Mouse (Mus musculus) MEL (cell line): Measurements from ENCODE around the gene Syce1l. TPM values are rescaled to one million over a fixed set of nuclear protein-coding genes. Genes with fewer than 3 reads are reported as not detected.

Experiments used
- DNase-seq: peaks from one replicate; pipeline ENCODE4 v3.0.0; 2011; ENCODE audit warnings: low read depth, low spot score
- H3K27ac ChIP-seq: 2 replicates; pipeline ENCODE4 v1.5.1; 2012; ENCODE audit warnings: low read depth, mild to moderate bottlenecking, control low read depth, low read length, moderate library complexity; ENCODE audit not compliant: control insufficient read depth
- H3K27me3 ChIP-seq, 2 experiments: fragments of 150-350 bp in 1 of 2; sonication (generic) in 1 of 2; 2 replicates each; pipeline ENCODE4 v1.6.1; 2012; ENCODE audit warnings: low read length in 2 of 2, mild to moderate bottlenecking in 2 of 2, improper control_type of control experiment in 1 of 2, moderate library complexity in 1 of 2; ENCODE audit not compliant: insufficient read depth in 2 of 2, control insufficient read depth in 1 of 2
- H3K36me3 ChIP-seq, 2 experiments: 2 replicates each; pipeline ENCODE4 v1.6.1; 2012 to 2014; ENCODE audit warnings: low read length in 2 of 2, improper control_type of control experiment in 1 of 2, inconsistent platforms in 1 of 2, mild to moderate bottlenecking in 1 of 2; ENCODE audit not compliant: insufficient read depth in 2 of 2, control insufficient read depth in 1 of 2
- H3K4me1 ChIP-seq, 2 experiments: fragments of 150-350 bp in 1 of 2; sonication (generic) in 1 of 2; 2 replicates each; pipeline ENCODE4 v1.6.1; 2012; ENCODE audit warnings: low read length in 2 of 2, improper control_type of control experiment in 1 of 2, mild to moderate bottlenecking in 1 of 2; ENCODE audit not compliant: insufficient read depth in 2 of 2, control insufficient read depth in 1 of 2
- H3K4me3 ChIP-seq, 2 experiments: fragments of 150-350 bp in 1 of 2; sonication (generic) in 1 of 2; 2 replicates each; pipeline ENCODE4 v1.5.1; 2012; ENCODE audit warnings: low read depth in 2 of 2, low read length in 2 of 2, mild to moderate bottlenecking in 2 of 2, moderate library complexity in 2 of 2, control low read depth in 1 of 2, improper control_type of control experiment in 1 of 2; ENCODE audit not compliant: control insufficient read depth in 1 of 2, insufficient read depth in 1 of 2
- H3K79me2 ChIP-seq: 2 replicates; pipeline ENCODE4 v1.6.1; 2012; ENCODE audit warnings: mild to moderate bottlenecking, low read length, moderate library complexity; ENCODE audit not compliant: control insufficient read depth, poor library complexity, insufficient read depth
- H3K9ac ChIP-seq: 2 replicates; pipeline ENCODE4 v1.6.1; 2012; ENCODE audit warnings: low read depth, mild to moderate bottlenecking, control low read depth, low read length, moderate library complexity; ENCODE audit not compliant: control insufficient read depth, poor library complexity, severe bottlenecking
- H3K9me3 ChIP-seq: fragments of 150-350 bp; sonication (generic); replicated peaks from 2 replicates; pipeline ENCODE4 v1.6.1; 2012; ENCODE audit warnings: mild to moderate bottlenecking, low read length, improper control_type of control experiment, moderate library complexity; ENCODE audit not compliant: insufficient read depth
- BHLHE40 ChIP-seq: IDR thresholded peaks from 2 replicates; pipeline ENCODE4 v1.6.1; 2012; ENCODE audit warnings: low read depth, mild to moderate bottlenecking, inconsistent platforms, low read length, improper control_type of control experiment, borderline replicate concordance
- CHD2 ChIP-seq: IDR thresholded peaks from 2 replicates; pipeline ENCODE4 v1.6.1; 2011; ENCODE audit warnings: low read length, improper control_type of control experiment
- E2F4 ChIP-seq: IDR thresholded peaks from 2 replicates; pipeline ENCODE4 v1.6.1; 2011; ENCODE audit warnings: low read depth, low read length, improper control_type of control experiment, borderline replicate concordance
- ELF1 ChIP-seq: IDR thresholded peaks from 2 replicates; pipeline ENCODE4 v1.6.1; 2014; ENCODE audit warnings: low read depth, mild to moderate bottlenecking, inconsistent platforms, low read length, improper control_type of control experiment, moderate library complexity
- ETS1 ChIP-seq: IDR thresholded peaks from 2 replicates; pipeline ENCODE4 v1.6.1; 2012; ENCODE audit warnings: low read depth, mild to moderate bottlenecking, inconsistent platforms, low read length, improper control_type of control experiment, moderate library complexity
- GABPA ChIP-seq: IDR thresholded peaks from 2 replicates; pipeline ENCODE4 v1.6.1; 2012; ENCODE audit warnings: low read depth, mild to moderate bottlenecking, inconsistent platforms, low read length, improper control_type of control experiment, moderate library complexity
- JUND ChIP-seq: IDR thresholded peaks from 2 replicates; pipeline ENCODE4 v1.6.1; 2011; ENCODE audit warnings: low read depth, mild to moderate bottlenecking, improper control_type of control experiment, low read length
- KAT2A ChIP-seq: conservative IDR thresholded peaks from 2 replicates; pipeline ENCODE4 v1.6.1; 2012; ENCODE audit warnings: low read depth, low read length, improper control_type of control experiment, inconsistent platforms
- MAFK ChIP-seq: IDR thresholded peaks from 2 replicates; pipeline ENCODE4 v1.6.1; 2011; ENCODE audit warnings: low read depth, mild to moderate bottlenecking, low read length, improper control_type of control experiment, borderline replicate concordance
- MAX ChIP-seq: IDR thresholded peaks from 2 replicates; pipeline ENCODE4 v1.6.1; 2011; ENCODE audit warnings: low read length, improper control_type of control experiment
- MAZ ChIP-seq: IDR thresholded peaks from 2 replicates; pipeline ENCODE4 v1.6.1; 2012; ENCODE audit warnings: low read depth, mild to moderate bottlenecking, inconsistent platforms, low read length, improper control_type of control experiment
- MEF2A ChIP-seq: IDR thresholded peaks from 2 replicates; pipeline ENCODE4 v1.6.1; 2014; ENCODE audit warnings: low read depth, mild to moderate bottlenecking, inconsistent platforms, low read length, improper control_type of control experiment; ENCODE audit not compliant: poor library complexity, insufficient replicate concordance, severe bottlenecking; ENCODE audit errors: extremely low read depth
- MXI1 ChIP-seq: IDR thresholded peaks from 2 replicates; pipeline ENCODE4 v1.6.1; 2011; ENCODE audit warnings: mild to moderate bottlenecking, low read depth, low read length, improper control_type of control experiment
- POLR2A ChIP-seq, 2 experiments: IDR thresholded peaks; 2 replicates each; pipeline ENCODE4 v1.6.1; 2011 to 2012; ENCODE audit warnings: low read length in 2 of 2, mild to moderate bottlenecking in 2 of 2, control low read depth in 1 of 2, improper control_type of control experiment in 1 of 2, low read depth in 1 of 2, moderate library complexity in 1 of 2; ENCODE audit not compliant: control insufficient read depth in 1 of 2, insufficient read depth in 1 of 2, poor library complexity in 1 of 2
- POLR2AphosphoS2 ChIP-seq: IDR thresholded peaks from 2 replicates; pipeline ENCODE4 v1.6.1; 2011; ENCODE audit warnings: low read length, improper control_type of control experiment
- POLR2AphosphoS5 ChIP-seq: IDR thresholded peaks from 2 replicates; pipeline ENCODE4 v1.6.1; 2012; ENCODE audit warnings: low read depth, borderline replicate concordance, mild to moderate bottlenecking, inconsistent platforms, low read length, moderate library complexity, mixed read lengths
- RAD21 ChIP-seq: IDR thresholded peaks from 2 replicates; pipeline ENCODE4 v1.6.1; 2011; ENCODE audit warnings: mild to moderate bottlenecking, low read depth, low read length, improper control_type of control experiment
- SIN3A ChIP-seq: IDR thresholded peaks from 2 replicates; pipeline ENCODE4 v1.6.1; 2012; ENCODE audit warnings: low read length, improper control_type of control experiment, inconsistent platforms
- SMC3 ChIP-seq: IDR thresholded peaks from 2 replicates; pipeline ENCODE4 v1.6.1; 2011; ENCODE audit warnings: low read depth, low read length, improper control_type of control experiment
- TBP ChIP-seq: IDR thresholded peaks from 2 replicates; pipeline ENCODE4 v1.8.0; 2011; ENCODE audit warnings: low read depth, low read length, improper control_type of control experiment
- TCF12 ChIP-seq: IDR thresholded peaks from 2 replicates; pipeline ENCODE4 v1.6.1; 2014; ENCODE audit warnings: low read depth, mild to moderate bottlenecking, inconsistent platforms, low read length, improper control_type of control experiment, moderate library complexity
- USF2 ChIP-seq, 2 experiments: IDR thresholded peaks; 2 replicates each; pipeline ENCODE4 v1.6.1; 2011 to 2012; ENCODE audit warnings: improper control_type of control experiment in 2 of 2, low read length in 2 of 2, borderline replicate concordance in 1 of 2, inconsistent platforms in 1 of 2, low read depth in 1 of 2, mild to moderate bottlenecking in 1 of 2; ENCODE audit not compliant: insufficient read depth in 1 of 2
- ZC3H11A ChIP-seq: IDR thresholded peaks from 2 replicates; pipeline ENCODE4 v1.6.1; 2012; ENCODE audit warnings: low read depth, mild to moderate bottlenecking, inconsistent platforms, low read length, improper control_type of control experiment
- ZKSCAN1 ChIP-seq: IDR thresholded peaks from 2 replicates; pipeline ENCODE4 v1.6.1; 2012; ENCODE audit warnings: low read depth, mild to moderate bottlenecking, inconsistent platforms, low read length, improper control_type of control experiment, moderate library complexity
- ZMIZ1 ChIP-seq: IDR thresholded peaks from 2 replicates; pipeline ENCODE4 v1.6.1; 2012; ENCODE audit warnings: low read depth, mild to moderate bottlenecking, inconsistent platforms, low read length, improper control_type of control experiment, moderate library complexity
- ZNF384 ChIP-seq: IDR thresholded peaks from 2 replicates; pipeline ENCODE4 v1.6.1; 2012; ENCODE audit warnings: low read depth, mild to moderate bottlenecking, inconsistent platforms, low read length, improper control_type of control experiment
- polyA plus RNA-seq, 2 experiments: library from polyadenylated mRNA; stranded (reverse) in 1 of 2; unstranded in 1 of 2; fragments of >175 nt in 1 of 2; fragments of >200 nt in 1 of 2; gene quantifications; 2 replicates each; pipeline versions ENCODE4 v1.2.1 to v1.2.4; 2012; ENCODE audit warnings: low replicate concordance in 2 of 2, low read depth in 1 of 2; ENCODE audit not compliant: insufficient read length in 2 of 2, insufficient read depth in 1 of 2, missing spikeins in 1 of 2
- total RNA-seq: library from RNA; depleted of rRNA; stranded (reverse); fragments of 300-350 nt; gene quantifications from 2 replicates; pipeline ENCODE4 v1.2.3, GENCODE M21; 2012

Syce1l gene
- total and polyA plus RNA-seq, 3 experiments: not detected

GRCm38 (mm10) chr8:113679361-113679760 lies 36.3 kb downstream of the Syce1l start:
- no peaks in the 10 kb centered on the region for H3K9me3 ChIP-seq
- H3K9ac ChIP-seq: no peak overlapping the region
- no peak for DNase-seq
- H3K27me3 ChIP-seq: no peaks in the 10 kb centered on the region
- no peak overlapping the region for H3K27ac ChIP-seq
- H3K79me2 ChIP-seq: no peaks in the 10 kb centered on the region
- H3K4me1 ChIP-seq: no peaks in the 10 kb centered on the region
- H3K36me3 ChIP-seq: no peaks in the 10 kb centered on the region
- no peak overlapping the region for H3K4me3 ChIP-seq
- TF ChIP-seq MAZ (no peak), MAFK (no peak), MAX (no peak), ZNF384 (no peak), ZC3H11A (no peak), MXI1 (no peak), JUND (no peak), BHLHE40 (no peak), RAD21 (no peak), MEF2A (no peak), ETS1 (no peak), KAT2A (no peak), ELF1 (no peak), TBP (no peak), E2F4 (no peak), SIN3A (no peak), POLR2AphosphoS2 (no peak), POLR2AphosphoS5 (no peak), ZKSCAN1 (no peak)

GRCm38 (mm10) chr8:113687889-113688542 lies 45.0 kb downstream of the Syce1l start:
- Histone ChIP-seq H3K4me3 (no peak overlapping the region), H3K79me2 (no peaks in the 10 kb centered on the region), H3K27ac (no peak overlapping the region), H3K36me3 (no peaks in the 10 kb centered on the region), H3K9me3 (no peaks in the 10 kb centered on the region), H3K4me1 (no peaks in the 10 kb centered on the region), H3K9ac (no peak overlapping the region), H3K27me3 (no peaks in the 10 kb centered on the region; a peak in 1 of 4 replicates)
- no peak for TF ChIP-seq ZKSCAN1
- no peak for TF ChIP-seq TBP
- no peak for TF ChIP-seq POLR2A (IDR thresholded peaks at IDR 0.05; ENCODE audit: control insufficient read depth in 1 of 2, insufficient read depth in 1 of 2, low read depth in 1 of 2, low read length in 2 of 2, poor library complexity in 1 of 2)
- TF ChIP-seq E2F4: no peak
- no peak for TF ChIP-seq CHD2
- TF ChIP-seq MEF2A: no peak
- TF ChIP-seq SIN3A: no peak
- TF ChIP-seq USF2 (IDR thresholded peaks at IDR 0.05; ENCODE audit: borderline replicate concordance in 1 of 2, insufficient read depth in 1 of 2, low read depth in 1 of 2, low read length in 2 of 2): no peak
- TF ChIP-seq MAZ: no peak
- TF ChIP-seq ZC3H11A: no peak
- no peak for TF ChIP-seq TCF12
- no peak for TF ChIP-seq ETS1
- TF ChIP-seq ZMIZ1: no peak
- no peak for TF ChIP-seq KAT2A
- TF ChIP-seq SMC3: no peak
- TF ChIP-seq GABPA: no peak
- no peak for TF ChIP-seq MAX
- no peak for DNase-seq
